Mouse (Mus musculus): ENCODE measurements around the gene Gm5741.

- TF ChIP-seq CTCF (IDR thresholded peaks at IDR 0.05; ENCODE audit: control insufficient read depth, insufficient read depth, insufficient replicate concordance, low read depth, low read length): no peak
- TF ChIP-seq POLR2A (IDR thresholded peaks at IDR 0.05; ENCODE audit: control insufficient read depth, low read depth, low read length): no peak
Measured at GRCm38 (mm10) chr8:85080214-85080531, 12.4 kb upstream of the Gm5741 start.
